Mouse (Mus musculus) neural tube, embryonic 15.5 days (tissue): ENCODE measurements around the gene Sema3b. TPM values are rescaled to one million over a fixed set of nuclear protein-coding genes. Genes with fewer than 3 reads are reported as not detected.
A peak's percentile ranks its signal among the peaks of the same experiment; 100 is the strongest.

ENCODE experiments used
- ATAC-seq: fragments of 200-750 bp; cut with Nextera tagmentation; 2 replicates; pipeline ENCODE4 v1.8.0; 2017; ENCODE audit warnings: mild to moderate bottlenecking, moderate TSS enrichment, moderate library complexity; ENCODE audit not compliant: low FRiP score
- H3K27ac ChIP-seq: fragments of 300-500 bp; sonication (generic); replicated peaks from 2 replicates; pipeline ENCODE4 v1.5.1; 2015; ENCODE audit warnings: mild to moderate bottlenecking, inconsistent platforms
- H3K27me3 ChIP-seq: fragments of 300-500 bp; sonication (generic); replicated peaks from 2 replicates; pipeline ENCODE4 v1.6.1; 2015; ENCODE audit warnings: inconsistent platforms
- H3K36me3 ChIP-seq: fragments of 300-500 bp; sonication (generic); 2 replicates; pipeline ENCODE4 v1.6.1; 2015; ENCODE audit warnings: inconsistent platforms
- H3K4me1 ChIP-seq: fragments of 300-500 bp; sonication (generic); 2 replicates; pipeline ENCODE4 v1.6.1; 2015; ENCODE audit warnings: inconsistent platforms
- H3K4me2 ChIP-seq: fragments of 300-500 bp; sonication (generic); 2 replicates; pipeline ENCODE4 v1.6.1; 2015; ENCODE audit warnings: inconsistent platforms, mild to moderate bottlenecking, moderate library complexity
- H3K4me3 ChIP-seq: fragments of 300-500 bp; sonication (generic); replicated peaks from 2 replicates; pipeline ENCODE4 v1.5.1; 2015; ENCODE audit warnings: mild to moderate bottlenecking, inconsistent platforms
- H3K9ac ChIP-seq: fragments of 300-500 bp; sonication (generic); replicated peaks from 2 replicates; pipeline ENCODE4 v1.6.1; 2015; ENCODE audit warnings: mild to moderate bottlenecking, inconsistent platforms
- H3K9me3 ChIP-seq: fragments of 300-500 bp; sonication (generic); replicated peaks from 2 replicates; pipeline ENCODE4 v1.6.1; 2016; ENCODE audit warnings: inconsistent platforms
- WGBS: fragments of 180-500 bp; shearing (Covaris S2); methylation state at CpG from one replicate; pipeline ENCODE4 v1.1.7; 2015; ENCODE audit warnings: mixed read lengths; 5-methylcytosine and 5-hydroxymethylcytosine counted together
- polyA plus RNA-seq: library from polyadenylated mRNA; unstranded; fragments of >200 nt; fragmentation: Nextera tagmentation; extraction: Ambion mirVana; gene quantifications from 2 replicates; pipeline ENCODE4 v1.2.1, GENCODE M21; 2015

Gene Sema3b
- polyA plus RNA-seq, 1 experiment from 2014 or later: 6.6 TPM

- no peak for ATAC-seq
- Histone ChIP-seq H3K27me3 (no peaks in the 10 kb centered on the region), H3K9me3 (no peaks in the 10 kb centered on the region), H3K27ac (no peak overlapping the region), H3K4me2 (no peak overlapping the region), H3K9ac (no peak overlapping the region), H3K4me1 (peaks cover 5% of the 10 kb centered on the region; the same call in 1 of the 2 replicates), H3K4me3 (no peak overlapping the region), H3K36me3 (peaks cover 16% of the 10 kb centered on the region)
- WGBS: 93% methylated on average over 11 of the region's 11 CpGs
Observed at GRCm38 (mm10) chr9:107596619-107597569, 12.1 kb downstream of the Sema3b start.

GRCm38 (mm10) chr9:107594281-107595062 is 14.6 kb downstream of the Sema3b start:
- no peak overlapping the region for H3K9ac ChIP-seq
- no peak for ATAC-seq
- H3K27me3 ChIP-seq: no peaks in the 10 kb centered on the region
- 0 out of 2 replicates have a peak, but pooled peaks cover 3% of the 10 kb centered on the region for H3K4me1 ChIP-seq
- H3K4me3 ChIP-seq: no peak overlapping the region
- 61% methylated on average over 8 of the region's 8 CpGs for WGBS
- no peak overlapping the region for H3K27ac ChIP-seq
- H3K36me3 ChIP-seq: peaks cover 33% of the 10 kb centered on the region
- no peaks in the 10 kb centered on the region for H3K9me3 ChIP-seq
- no peak overlapping the region for H3K4me2 ChIP-seq

GRCm38 (mm10) chr9:107593101-107593976 is 15.7 kb downstream of the Sema3b start:
- whole genome bisulfite sequencing: 76% methylated on average over 11 of the region's 11 CpGs
- no peaks in the 10 kb centered on the region for H3K9me3 ChIP-seq
- no peaks in the 10 kb centered on the region for H3K27me3 ChIP-seq
- no peak overlapping the region for H3K4me2 ChIP-seq
- ATAC-seq: no peak
- H3K9ac ChIP-seq: no peak overlapping the region
- no peak overlapping the region for H3K27ac ChIP-seq
- H3K36me3 ChIP-seq: peaks cover 33% of the 10 kb centered on the region
- H3K4me1 ChIP-seq: peaks cover 11% of the 10 kb centered on the region
- no peak overlapping the region for H3K4me3 ChIP-seq

GRCm38 (mm10) chr9:107590773-107591060 is 18.3 kb downstream of the Sema3b start:
- Histone ChIP-seq H3K9ac (no peak overlapping the region), H3K4me2 (no peak overlapping the region), H3K9me3 (no peaks in the 10 kb centered on the region), H3K27ac (no peak overlapping the region), H3K27me3 (no peaks in the 10 kb centered on the region), H3K36me3 (peaks cover 33% of the 10 kb centered on the region), H3K4me3 (no peak overlapping the region), H3K4me1 (peaks cover 18% of the 10 kb centered on the region)
- ATAC-seq: no peak
- 96% methylated on average over 6 of the region's 6 CpGs for WGBS

- peaks cover 18% of the 10 kb centered on the region for H3K4me1 ChIP-seq
- no peaks in the 10 kb centered on the region for H3K27me3 ChIP-seq
- H3K36me3 ChIP-seq: peaks cover 33% of the 10 kb centered on the region
- no peak overlapping the region for H3K4me2 ChIP-seq
- no peaks in the 10 kb centered on the region for H3K9me3 ChIP-seq
- H3K4me3 ChIP-seq: no peak overlapping the region
- H3K9ac ChIP-seq: no peak overlapping the region
- H3K27ac ChIP-seq: no peak overlapping the region
- no peak for ATAC-seq
- WGBS: 93% methylated on average over 25 of the region's 25 CpGs
Observed at GRCm38 (mm10) chr9:107590058-107590772, 18.8 kb downstream of the Sema3b start.

- peak; percentile 45 for ATAC-seq
- Histone ChIP-seq H3K4me2 (peak overlapping the region; percentile 75), H3K9ac (peak overlapping the region; percentile 65), H3K27me3 (no peaks in the 10 kb centered on the region), H3K4me3 (peak overlapping the region; percentile 84), H3K4me1 (peaks cover 17% of the 10 kb centered on the region), H3K36me3 (peaks cover 25% of the 10 kb centered on the region), H3K9me3 (no peaks in the 10 kb centered on the region), H3K27ac (peak overlapping the region; percentile 72)
- WGBS: 5% methylated on average over 33 of the region's 33 CpGs
Observed at GRCm38 (mm10) chr9:107587833-107588639, 21.0 kb downstream of the Sema3b start.

- Histone ChIP-seq H3K27ac (peak within 1 kb of the TSS; percentile 72), H3K27me3 (no peaks in the 10 kb centered on the region), H3K4me2 (peak within 1 kb of the TSS; percentile 75), H3K4me3 (peak within 1 kb of the TSS; percentile 84), H3K9ac (peak within 1 kb of the TSS; percentile 65), H3K36me3 (peaks cover 19% of the 10 kb centered on the region), H3K9me3 (no peaks in the 10 kb centered on the region), H3K4me1 (peaks cover 20% of the 10 kb centered on the region)
- 13% methylated on average over 46 of the region's 46 CpGs for WGBS
- peak; percentile 97 for ATAC-seq
Observed at GRCm38 (mm10) chr9:107586974-107587832, 21.8 kb downstream of the Sema3b start, which contains the start of gene Ifrd2. TSS of gene Ifrd2 (plus strand) at chr9:107587642.

- Histone ChIP-seq H3K36me3 (peaks cover 13% of the 10 kb centered on the region), H3K4me1 (peaks cover 27% of the 10 kb centered on the region), H3K4me2 (no peak overlapping the region), H3K9me3 (no peaks in the 10 kb centered on the region), H3K27me3 (no peaks in the 10 kb centered on the region), H3K4me3 (no peak overlapping the region), H3K9ac (no peak overlapping the region), H3K27ac (no peak overlapping the region)
- WGBS: 91% methylated on average over 5 of the region's 5 CpGs
- no peak for ATAC-seq
Observed at GRCm38 (mm10) chr9:107586504-107586903, 22.5 kb downstream of the Sema3b start.

- Histone ChIP-seq H3K4me3 (no peak overlapping the region), H3K9me3 (no peaks in the 10 kb centered on the region), H3K4me2 (no peak overlapping the region), H3K9ac (no peak overlapping the region), H3K27ac (no peak overlapping the region), H3K4me1 (peaks cover 42% of the 10 kb centered on the region), H3K27me3 (no peaks in the 10 kb centered on the region), H3K36me3 (no peaks in the 10 kb centered on the region)
- no peak for ATAC-seq
- 90% methylated on average over 13 of the region's 14 CpGs for WGBS
Observed at GRCm38 (mm10) chr9:107583174-107583573, 25.9 kb downstream of the Sema3b start.
